Mouse (Mus musculus): Measurements from ENCODE around the gene Raf1. TPM values are rescaled to one million over a fixed set of nuclear protein-coding genes. Genes with fewer than 3 reads are reported as not detected.
A peak's percentile ranks its signal among the peaks of the same experiment; 100 is the strongest.

Raf1 gene
- polyA plus RNA-seq, 1 experiment from 2014 or later, result 70.1 TPM

DNA sequence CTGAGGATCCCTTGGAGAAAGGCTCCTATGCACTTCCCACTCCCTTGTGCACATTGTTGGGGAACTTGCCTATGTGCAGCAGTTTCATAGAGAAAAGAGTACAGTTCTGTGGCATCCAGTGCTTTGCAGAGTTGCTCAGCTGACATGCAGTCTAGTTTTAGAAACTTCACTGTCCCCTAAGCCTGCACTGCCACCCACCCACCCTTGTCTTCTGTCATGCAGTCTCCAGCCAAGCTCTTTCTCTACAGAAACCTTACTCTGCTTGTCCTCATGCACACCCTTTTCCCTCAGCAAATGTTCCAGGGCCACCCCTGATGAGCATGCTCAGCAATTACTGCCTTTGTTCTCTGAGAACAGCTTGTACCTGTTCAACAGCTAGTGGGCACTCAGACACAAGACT lies 62.6 kb downstream of the Raf1 start:
- ATAC-seq (replicated peaks; ENCODE audit: low FRiP score), result no peak
- DNase-seq (ENCODE audit: low spot score), result no peak
- peaks cover 60% of the 10 kb centered on the region for H3K36me3 ChIP-seq (ENCODE audit: control insufficient read depth, insufficient read depth, low read length)

GRCm38 (mm10) chr6:115610301-115610700 lies 66.1 kb downstream of the Raf1 start:
- peaks cover 33% of the 10 kb centered on the region for H3K36me3 ChIP-seq (ENCODE audit: control insufficient read depth, insufficient read depth, low read length)
- H3K9ac ChIP-seq (ENCODE audit: low read depth, low read length), result no peak overlapping the region
- H3K4me1 ChIP-seq (replicated peaks; ENCODE audit: control insufficient read depth, insufficient read depth, low read length), result no peaks in the 10 kb centered on the region
- H3K27ac ChIP-seq (ENCODE audit: low read depth, low read length), result no peak overlapping the region
- no peak overlapping the region for H3K4me3 ChIP-seq (ENCODE audit: low read depth, low read length)
- H3K9me3 ChIP-seq (ENCODE audit: control insufficient read depth, low read length), result no peaks in the 10 kb centered on the region
- no peaks in the 10 kb centered on the region for H3K27me3 ChIP-seq (replicated peaks; ENCODE audit: control insufficient read depth, insufficient read depth, low read length)
- WGBS, result 97% methylated on average over 5 of the region's 5 CpGs
- ATAC-seq (replicated peaks; ENCODE audit: low FRiP score), result no peak
- no peak overlapping the region for H3K4me2 ChIP-seq
- no peak for DNase-seq (ENCODE audit: low spot score)

More for the DNA sequence above, 62.6 kb downstream of the Raf1 start:
- Histone ChIP-seq H3K4me3 (ENCODE audit: low read depth, low read length) (no peak overlapping the region), H3K27ac (ENCODE audit: low read depth, low read length) (no peak overlapping the region), H3K4me1 (replicated peaks; ENCODE audit: control insufficient read depth, insufficient read depth, low read length) (no peaks in the 10 kb centered on the region), H3K4me2 (no peak overlapping the region), H3K9ac (ENCODE audit: low read depth, low read length) (no peak overlapping the region), H3K9me3 (ENCODE audit: control insufficient read depth, low read length) (no peaks in the 10 kb centered on the region), H3K27me3 (replicated peaks; ENCODE audit: control insufficient read depth, insufficient read depth, low read length) (no peaks in the 10 kb centered on the region)

DNA sequence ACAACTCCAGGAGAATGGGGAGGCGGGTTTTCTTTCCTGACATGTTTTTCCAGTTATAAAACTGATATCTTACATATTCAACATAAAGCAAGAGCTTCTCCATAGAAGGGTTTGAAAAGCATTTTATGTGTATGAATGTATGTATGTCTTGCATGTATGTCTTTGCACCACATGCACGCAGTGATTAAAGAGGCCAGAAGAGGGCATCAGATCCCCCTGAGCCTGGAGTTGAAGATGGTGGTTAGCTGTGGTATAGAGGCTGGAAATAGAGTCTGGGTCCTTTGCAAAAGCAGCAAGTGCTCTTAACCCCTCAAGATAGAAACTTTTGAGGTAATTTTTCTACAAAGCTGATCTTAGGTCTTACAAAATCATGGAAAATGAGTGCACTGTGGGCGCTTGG lies 67.3 kb downstream of the Raf1 start:
- ATAC-seq (replicated peaks; ENCODE audit: low FRiP score) (no peak), DNase-seq (ENCODE audit: low spot score) (no peak)
- 63% methylated on average over 3 of the region's 3 CpGs for WGBS
- Histone ChIP-seq H3K9ac (ENCODE audit: low read depth, low read length) (no peak overlapping the region), H3K27ac (ENCODE audit: low read depth, low read length) (no peak overlapping the region), H3K4me1 (replicated peaks; ENCODE audit: control insufficient read depth, insufficient read depth, low read length) (no peaks in the 10 kb centered on the region), H3K27me3 (replicated peaks; ENCODE audit: control insufficient read depth, insufficient read depth, low read length) (no peaks in the 10 kb centered on the region), H3K4me2 (no peak overlapping the region), H3K36me3 (ENCODE audit: control insufficient read depth, insufficient read depth, low read length) (peaks cover 25% of the 10 kb centered on the region), H3K9me3 (ENCODE audit: control insufficient read depth, low read length) (no peaks in the 10 kb centered on the region), H3K4me3 (ENCODE audit: low read depth, low read length) (no peak overlapping the region)

DNA sequence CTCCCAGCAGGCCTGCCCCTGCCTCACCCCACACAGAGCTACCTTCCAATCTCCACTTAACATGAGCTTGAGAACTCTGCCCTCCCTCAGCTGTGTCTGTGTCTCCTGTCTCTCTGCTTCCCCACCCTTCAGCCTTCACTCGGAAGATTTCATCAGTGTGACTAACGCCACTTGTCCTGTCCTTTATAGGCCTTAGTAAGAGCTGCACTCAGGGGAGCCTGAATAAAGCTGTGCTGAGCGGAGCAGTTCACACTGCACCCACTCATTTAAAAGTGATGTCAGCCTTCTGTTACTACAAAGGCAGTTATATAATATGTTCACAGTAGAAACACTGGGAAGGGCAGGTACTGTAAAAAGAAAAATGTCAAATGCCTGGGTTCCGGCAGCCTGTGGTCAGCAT lies 69.0 kb downstream of the Raf1 start:
- Histone ChIP-seq H3K36me3 (ENCODE audit: control insufficient read depth, insufficient read depth, low read length) (peaks cover 19% of the 10 kb centered on the region), H3K4me2 (no peak overlapping the region), H3K9me3 (ENCODE audit: control insufficient read depth, low read length) (no peaks in the 10 kb centered on the region), H3K9ac (ENCODE audit: low read depth, low read length) (no peak overlapping the region), H3K4me3 (ENCODE audit: low read depth, low read length) (no peak overlapping the region), H3K27me3 (replicated peaks; ENCODE audit: control insufficient read depth, insufficient read depth, low read length) (no peaks in the 10 kb centered on the region), H3K4me1 (replicated peaks; ENCODE audit: control insufficient read depth, insufficient read depth, low read length) (peaks cover 8% of the 10 kb centered on the region), H3K27ac (ENCODE audit: low read depth, low read length) (no peak overlapping the region)
- 83% methylated on average over 4 of the region's 4 CpGs for WGBS
- DNase-seq (ENCODE audit: low spot score) (no peak), ATAC-seq (replicated peaks; ENCODE audit: low FRiP score) (no peak)

- Histone ChIP-seq H3K9me3 (ENCODE audit: control insufficient read depth, low read length) (no peaks in the 10 kb centered on the region), H3K4me2 (no peak overlapping the region), H3K4me1 (replicated peaks; ENCODE audit: control insufficient read depth, insufficient read depth, low read length) (peaks cover 8% of the 10 kb centered on the region), H3K36me3 (ENCODE audit: control insufficient read depth, insufficient read depth, low read length) (peaks cover 19% of the 10 kb centered on the region), H3K9ac (ENCODE audit: low read depth, low read length) (no peak overlapping the region), H3K27me3 (replicated peaks; ENCODE audit: control insufficient read depth, insufficient read depth, low read length) (no peaks in the 10 kb centered on the region), H3K4me3 (ENCODE audit: low read depth, low read length) (no peak overlapping the region), H3K27ac (ENCODE audit: low read depth, low read length) (no peak overlapping the region)
- 74% methylated on average over 1 of the region's 1 CpGs for WGBS
- no peak for DNase-seq (ENCODE audit: low spot score)
- no peak for ATAC-seq (replicated peaks; ENCODE audit: low FRiP score)
Observed at GRCm38 (mm10) chr6:115606461-115606860, 70.0 kb downstream of the Raf1 start.

- under 1% methylated on average over 53 of the region's 61 CpGs for WGBS
- DNase-seq (ENCODE audit: low spot score), result peak; percentile 90
- peak within 1 kb of the TSS; percentile 76 for H3K4me2 ChIP-seq
- no peaks in the 10 kb centered on the region for H3K27me3 ChIP-seq (replicated peaks; ENCODE audit: control insufficient read depth, insufficient read depth, low read length)
- peaks cover 8% of the 10 kb centered on the region for H3K4me1 ChIP-seq (replicated peaks; ENCODE audit: control insufficient read depth, insufficient read depth, low read length)
- no peaks in the 10 kb centered on the region for H3K9me3 ChIP-seq (ENCODE audit: control insufficient read depth, low read length)
- H3K36me3 ChIP-seq (ENCODE audit: control insufficient read depth, insufficient read depth, low read length), result peaks cover 3% of the 10 kb centered on the region; the same call in 1 of the 2 replicates
- ATAC-seq (replicated peaks; ENCODE audit: low FRiP score), result peak; percentile 94
- H3K4me3 ChIP-seq (ENCODE audit: low read depth, low read length), result peak within 1 kb of the TSS; percentile 74
- H3K27ac ChIP-seq (ENCODE audit: low read depth, low read length), result peak within 1 kb of the TSS; percentile 62
- peak within 1 kb of the TSS; percentile 74 for H3K9ac ChIP-seq (ENCODE audit: low read depth, low read length)
Observed at GRCm38 (mm10) chr6:115601715-115602523, 74.5 kb downstream of the Raf1 start, which contains the start of gene Mkrn2. Gene Mkrn2 (plus strand): TSS chr6:115601902.

DNA sequence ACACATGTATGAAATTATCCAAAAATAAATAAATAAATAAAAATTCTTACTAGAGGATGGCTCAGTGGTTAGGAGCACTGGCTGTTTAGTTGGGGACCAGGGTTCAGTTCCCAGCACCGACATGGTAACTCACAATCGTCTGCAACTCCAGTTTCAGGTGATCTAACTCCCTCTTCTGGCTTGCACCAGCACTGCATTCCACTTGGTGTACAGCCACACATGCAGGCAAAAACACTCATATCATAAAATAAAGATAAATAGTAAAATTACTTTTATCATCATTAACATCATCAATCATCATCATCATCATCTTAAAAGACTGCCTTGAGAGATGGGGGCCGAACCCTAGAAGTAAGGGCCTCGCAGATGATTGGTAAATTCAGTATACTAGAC lies 75.1 kb downstream of the Raf1 start:
- Histone ChIP-seq H3K9me3 (ENCODE audit: control insufficient read depth, low read length) (no peaks in the 10 kb centered on the region), H3K36me3 (ENCODE audit: control insufficient read depth, insufficient read depth, low read length) (peaks cover 3% of the 10 kb centered on the region; the same call in 1 of the 2 replicates), H3K27ac (ENCODE audit: low read depth, low read length) (no peak overlapping the region), H3K9ac (ENCODE audit: low read depth, low read length) (no peak overlapping the region), H3K4me2 (peak overlapping the region; percentile 44), H3K4me1 (replicated peaks; ENCODE audit: control insufficient read depth, insufficient read depth, low read length) (peaks cover 8% of the 10 kb centered on the region), H3K27me3 (replicated peaks; ENCODE audit: control insufficient read depth, insufficient read depth, low read length) (no peaks in the 10 kb centered on the region), H3K4me3 (ENCODE audit: low read depth, low read length) (peak overlapping the region; percentile 74; the same call in 1 of the 2 replicates)
- no peak for DNase-seq (ENCODE audit: low spot score)
- no peak for ATAC-seq (replicated peaks; ENCODE audit: low FRiP score)
- 67% methylated on average over 4 of the region's 4 CpGs for WGBS

- Histone ChIP-seq H3K9ac (ENCODE audit: low read depth, low read length) (no peak overlapping the region), H3K4me3 (ENCODE audit: low read depth, low read length) (no peak overlapping the region), H3K4me2 (no peak overlapping the region), H3K9me3 (ENCODE audit: control insufficient read depth, low read length) (no peaks in the 10 kb centered on the region), H3K4me1 (replicated peaks; ENCODE audit: control insufficient read depth, insufficient read depth, low read length) (no peaks in the 10 kb centered on the region), H3K36me3 (ENCODE audit: control insufficient read depth, insufficient read depth, low read length) (no peaks in the 10 kb centered on the region), H3K27me3 (replicated peaks; ENCODE audit: control insufficient read depth, insufficient read depth, low read length) (no peaks in the 10 kb centered on the region; the same call in 1 of the 2 replicates), H3K27ac (ENCODE audit: low read depth, low read length) (no peak overlapping the region)
- no peak for ATAC-seq (replicated peaks; ENCODE audit: low FRiP score)
- DNase-seq (ENCODE audit: low spot score), result no peak
- WGBS, result 61% methylated on average over 3 of the region's 3 CpGs
Observed at GRCm38 (mm10) chr6:115595667-115596066, 80.8 kb downstream of the Raf1 start.

- DNase-seq (ENCODE audit: low spot score), result no peak
- no peak overlapping the region for H3K27ac ChIP-seq (ENCODE audit: low read depth, low read length)
- WGBS, result 57% methylated on average over 3 of the region's 3 CpGs
Observed at GRCm38 (mm10) chr6:115594463-115594862, 82.0 kb downstream of the Raf1 start.

More at GRCm38 (mm10) chr6:115594463-115594862, 82.0 kb downstream of the Raf1 start:
- no peaks in the 10 kb centered on the region for H3K36me3 ChIP-seq (ENCODE audit: control insufficient read depth, insufficient read depth, low read length)
- H3K4me2 ChIP-seq, result no peak overlapping the region
- no peak for ATAC-seq (replicated peaks; ENCODE audit: low FRiP score)
- no peaks in the 10 kb centered on the region for H3K4me1 ChIP-seq (replicated peaks; ENCODE audit: control insufficient read depth, insufficient read depth, low read length)
- H3K9me3 ChIP-seq (ENCODE audit: control insufficient read depth, low read length), result no peaks in the 10 kb centered on the region
- H3K9ac ChIP-seq (ENCODE audit: low read depth, low read length), result no peak overlapping the region
- H3K27me3 ChIP-seq (replicated peaks; ENCODE audit: control insufficient read depth, insufficient read depth, low read length), result no peaks in the 10 kb centered on the region; the same call in 1 of the 2 replicates
- no peak overlapping the region for H3K4me3 ChIP-seq (ENCODE audit: low read depth, low read length)

Data from liver, embryonic 11.5 days (tissue).